8 mouse cellular contexts compared by ENCODE assay signal in genomic region chr7:80057002-80057691, GRCm38 (mm10). TPM values are rescaled to one million over a fixed set of nuclear protein-coding genes. Genes with fewer than 3 reads are reported as not detected.
DNase-seq lines count a peak whose midpoint lies in the region; ATAC-seq and TF ChIP-seq lines count a peak whose summit lies in the region.

No protein-coding gene starts in this region.

- H3K9me3 ChIP-seq in hindbrain, embryonic 15.5 days = no peaks in the 10 kb centered on the region
- H3K9me3 ChIP-seq in liver, embryonic 14.5 days (ENCODE audit: control insufficient read depth, low read length) = no peaks in the 10 kb centered on the region

- no peaks in the 10 kb centered on the region for H3K27me3 ChIP-seq in hindbrain, embryonic 15.5 days
- H3K27me3 ChIP-seq in liver, embryonic 14.5 days (ENCODE audit: control insufficient read depth, insufficient read depth, low read length) = no peaks in the 10 kb centered on the region

- H3K4me2 ChIP-seq in hindbrain, embryonic 15.5 days = 0 out of 2 replicates have a peak overlapping the region, but pooled peaks have one; percentile 0
- H3K4me2 ChIP-seq in liver, embryonic 14.5 days (ENCODE audit: low read depth) = 0 out of 2 replicates have a peak overlapping the region, but pooled peaks have one; percentile 14

- peaks cover 63% of the 10 kb centered on the region for H3K4me1 ChIP-seq in brown adipose tissue, adult 24 weeks (ENCODE audit: control insufficient read depth, insufficient read depth, insufficient read length, low read length)
- peaks cover 45% of the 10 kb centered on the region for H3K4me1 ChIP-seq in hindbrain, embryonic 15.5 days (replicated peaks)
- H3K4me1 ChIP-seq in liver, embryonic 14.5 days (replicated peaks; ENCODE audit: control insufficient read depth in 2 of 2, insufficient read depth in 2 of 2, low read length in 1 of 2) = peaks cover 4 to 28% of the 10 kb centered on the region in 2 experiments; a peak in 2 of 4 replicates
- H3K4me1 ChIP-seq in olfactory bulb, adult 2 months (ENCODE audit: control insufficient read depth, insufficient read depth, low read length) = peaks cover 56% of the 10 kb centered on the region

- TF ChIP-seq CTCF in liver, embryonic 14.5 days (IDR thresholded peaks at IDR 0.05; ENCODE audit: low read depth) = no peak
- TF ChIP-seq CTCF in olfactory bulb, adult 2 months (IDR thresholded peaks at IDR 0.05; ENCODE audit: insufficient read depth, low read depth, low read length) = no peak

- no peak overlapping the region for H3K9ac ChIP-seq in hindbrain, embryonic 15.5 days
- no peak overlapping the region for H3K9ac ChIP-seq in liver, embryonic 14.5 days (replicated peaks)

- H3K36me3 ChIP-seq in hindbrain, embryonic 15.5 days = no peaks in the 10 kb centered on the region
- no peaks in the 10 kb centered on the region for H3K36me3 ChIP-seq in liver, embryonic 14.5 days (replicated peaks; ENCODE audit: control insufficient read depth, insufficient read depth, low read depth)

- no peak overlapping the region for H3K4me3 ChIP-seq in brown adipose tissue, adult 24 weeks (ENCODE audit: insufficient read depth, low read depth, low read length)
- H3K4me3 ChIP-seq in hindbrain, embryonic 15.5 days = no peak overlapping the region
- H3K4me3 ChIP-seq in liver, embryonic 14.5 days (ENCODE audit: insufficient read depth in 1 of 2, low read depth in 2 of 2, low read length in 2 of 2) = no peak overlapping the region
- no peak overlapping the region for H3K4me3 ChIP-seq in olfactory bulb, adult 2 months (ENCODE audit: insufficient read depth, low read depth, low read length)

- WGBS in hindbrain, embryonic 15.5 days = 45% methylated on average over 4 of the region's 4 CpGs
- 34% methylated on average over 4 of the region's 4 CpGs for WGBS in liver, embryonic 14.5 days (ENCODE audit: insufficient replicate concordance)
- 74% methylated on average over 4 of the region's 4 CpGs for WGBS in olfactory bulb, adult 2 months

- no peak for TF ChIP-seq POLR2A in olfactory bulb, adult 2 months (IDR thresholded peaks at IDR 0.05; ENCODE audit: insufficient read depth, low read depth, low read length)

- ATAC-seq in hindbrain, embryonic 15.5 days (ENCODE audit: low FRiP score, low read depth) = no peak
- ATAC-seq in liver, embryonic 14.5 days (ENCODE audit: insufficient read depth) = peak; percentile 53

- peak overlapping the region; percentile 89 for H3K27ac ChIP-seq in brown adipose tissue, adult 24 weeks (replicated peaks; ENCODE audit: low read depth, low read length)
- H3K27ac ChIP-seq in hindbrain, embryonic 15.5 days (replicated peaks) = no peak overlapping the region
- peak overlapping the region; percentile 31; the same call in 1 of the 2 replicates for H3K27ac ChIP-seq in liver, embryonic 14.5 days
- H3K27ac ChIP-seq in olfactory bulb, adult 2 months (ENCODE audit: insufficient read depth, low read depth, low read length) = 0 out of 2 replicates have a peak overlapping the region, but pooled peaks have one; percentile 21

- TF ChIP-seq EP300 in liver, embryonic 14.5 days (IDR thresholded peaks at IDR 0.05; ENCODE audit: low read depth) = no peak

- peak; percentile 55 for DNase-seq in Muller cell, postnatal 12 days (ENCODE audit: inconsistent ontology term)
- DNase-seq in liver, embryonic 14.5 days (ENCODE audit: low read depth in 3 of 3, low spot score in 3 of 3) = no peak
- DNase-seq in cerebellum, postnatal 36 days = no peak
- DNase-seq in spleen, adult 18-20 months = no peak
- no peak for DNase-seq in cerebellum, adult 9-10 months

RNA-seq across cellular contexts. Expression of gene Zfp710, which starts 32.5 kb away (rescaled TPM):
- polyA plus RNA-seq in brown adipose tissue, adult 24 weeks (2012; ENCODE audit: insufficient read depth, insufficient read length, missing spikeins) = 6.4 and 7.7 TPM in 2 replicates
- 16.3 and 17.2 TPM in 2 replicates for polyA plus RNA-seq in hindbrain, embryonic 15.5 days (2015; fragmentation: Nextera tagmentation; extraction: Ambion mirVana)
- 5.9 and 6.5 TPM in 2 replicates for polyA plus RNA-seq in liver, embryonic 14.5 days (2012; rRNA removed)
- polyA plus RNA-seq in liver, embryonic 14.5 days (2014; fragmentation: Nextera tagmentation; extraction: Ambion mirVana) = 3.7 and 4.0 TPM in 2 replicates
- polyA plus RNA-seq in olfactory bulb, adult 2 months (2012; ENCODE audit: insufficient read depth, insufficient read length, low replicate concordance, missing spikeins) = not detected in 2 replicates

RNA-seq across cellular contexts. Expression of gene Idh2, which starts 58.0 kb away (rescaled TPM):
- 310 and 421 TPM in 2 replicates for polyA plus RNA-seq in brown adipose tissue, adult 24 weeks (2012; ENCODE audit: insufficient read depth, insufficient read length, missing spikeins)
- 215 and 225 TPM in 2 replicates for polyA plus RNA-seq in hindbrain, embryonic 15.5 days (2015; fragmentation: Nextera tagmentation; extraction: Ambion mirVana)
- 83.7 and 88.2 TPM in 2 replicates for polyA plus RNA-seq in liver, embryonic 14.5 days (2012; rRNA removed)
- 128 and 132 TPM in 2 replicates for polyA plus RNA-seq in liver, embryonic 14.5 days (2014; fragmentation: Nextera tagmentation; extraction: Ambion mirVana)
- polyA plus RNA-seq in olfactory bulb, adult 2 months (2012; ENCODE audit: insufficient read depth, insufficient read length, low replicate concordance, missing spikeins) = not detected in 2 replicates
